Mouse (Mus musculus) forebrain, embryonic 16.5 days (tissue): Measurements from ENCODE around the gene Efemp1. TPM values are rescaled to one million over a fixed set of nuclear protein-coding genes. Genes with fewer than 3 reads are reported as not detected.

Experiments used
- ATAC-seq: fragments of 200-750 bp; cut with Nextera tagmentation; 2 replicates; pipeline ENCODE4 v1.8.0; 2017; ENCODE audit warnings: mild to moderate bottlenecking, moderate library complexity
- H3K27ac ChIP-seq: fragments of 300-500 bp; sonication (generic); 2 replicates; pipeline ENCODE4 v1.5.1; 2014; ENCODE audit warnings: low read length, control low read depth
- H3K27me3 ChIP-seq: fragments of 300-500 bp; sonication (generic); replicated peaks from 2 replicates; pipeline ENCODE4 v1.6.1; 2014; ENCODE audit warnings: low read length; ENCODE audit not compliant: control insufficient read depth, insufficient read depth
- H3K36me3 ChIP-seq: fragments of 300-500 bp; sonication (generic); 2 replicates; pipeline ENCODE4 v1.6.1; 2014; ENCODE audit not compliant: control insufficient read depth, insufficient read depth
- H3K4me1 ChIP-seq: fragments of 300-500 bp; sonication (generic); replicated peaks from 2 replicates; pipeline ENCODE4 v1.6.1; 2014; ENCODE audit warnings: low read length; ENCODE audit not compliant: control insufficient read depth, insufficient read depth
- H3K4me2 ChIP-seq: fragments of 300-500 bp; sonication (generic); 2 replicates; pipeline ENCODE4 v1.6.1; 2014; ENCODE audit warnings: mild to moderate bottlenecking, low read length, control low read depth
- H3K4me3 ChIP-seq: fragments of 300-500 bp; sonication (generic); replicated peaks from 2 replicates; pipeline ENCODE4 v1.5.1; 2014; ENCODE audit warnings: mild to moderate bottlenecking, low read length, control low read depth
- H3K9ac ChIP-seq: fragments of 300-500 bp; sonication (generic); replicated peaks from 2 replicates; pipeline ENCODE4 v1.6.1; 2014; ENCODE audit warnings: low read depth, low read length, control low read depth
- H3K9me3 ChIP-seq: fragments of 300-500 bp; sonication (generic); 2 replicates; pipeline ENCODE4 v1.6.1; 2016; ENCODE audit warnings: low read length; ENCODE audit not compliant: control insufficient read depth
- WGBS: fragments of 180-500 bp; shearing (Covaris S2); extraction: QIAGEN DNeasy Blood & Tissue Kit; methylation state at CpG from one replicate; pipeline ENCODE4 v1.1.7; 2014; 5-methylcytosine and 5-hydroxymethylcytosine counted together
- polyA plus RNA-seq: library from polyadenylated mRNA; unstranded; fragments of >200 nt; fragmentation: Nextera tagmentation; extraction: Ambion mirVana; gene quantifications from 2 replicates; pipeline ENCODE4 v1.2.1, GENCODE M21; 2015

Efemp1 gene
- polyA plus RNA-seq, 1 experiment from 2014 or later: 4.2 TPM

DNA sequence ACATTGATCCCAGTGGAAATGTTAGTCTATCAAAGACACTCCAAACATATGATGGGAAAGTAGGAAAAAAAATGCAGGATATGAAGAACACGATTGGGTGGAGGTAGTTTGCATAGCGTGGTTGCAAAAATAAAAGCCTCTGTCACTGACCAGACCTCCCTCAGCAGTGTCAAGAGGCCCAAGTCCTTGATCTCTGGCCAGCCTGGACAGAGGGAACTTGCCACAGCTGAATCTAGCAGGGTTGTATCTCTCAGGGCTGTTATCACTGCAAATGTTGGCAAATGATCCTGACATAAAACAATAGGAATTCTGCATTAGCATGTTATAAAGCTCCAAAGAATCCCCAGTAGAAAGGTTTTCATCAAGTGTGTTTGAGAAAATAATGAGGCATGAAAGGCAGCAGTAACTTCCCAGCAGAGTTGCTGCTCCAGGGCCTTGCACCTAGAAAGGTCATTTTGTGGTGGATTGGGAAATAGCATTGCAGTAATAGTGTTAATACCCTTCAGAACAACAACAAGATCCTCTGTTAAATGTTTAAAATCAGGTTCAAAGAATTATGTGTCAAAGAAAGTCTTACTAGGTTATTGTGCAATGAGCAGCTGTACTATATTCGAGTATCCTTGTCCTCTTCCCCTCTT, 56.0 kb downstream of the Efemp1 start:
- no peak overlapping the region for H3K4me3 ChIP-seq
- no peaks in the 10 kb centered on the region for H3K36me3 ChIP-seq

GRCm38 (mm10) chr11:28912469-28913138, 59.6 kb downstream of the Efemp1 start:
- 80% methylated on average over 3 of the region's 3 CpGs for WGBS
- Histone ChIP-seq H3K9me3 (no peaks in the 10 kb centered on the region), H3K4me1 (no peaks in the 10 kb centered on the region), H3K27me3 (no peaks in the 10 kb centered on the region), H3K36me3 (no peaks in the 10 kb centered on the region), H3K4me3 (no peak overlapping the region), H3K4me2 (no peak overlapping the region), H3K27ac (no peak overlapping the region), H3K9ac (no peak overlapping the region)
- no peak for ATAC-seq

More for the DNA sequence above, 56.0 kb downstream of the Efemp1 start:
- 58% methylated on average over 3 of the region's 3 CpGs for WGBS
- Histone ChIP-seq H3K27me3 (no peaks in the 10 kb centered on the region), H3K9ac (no peak overlapping the region), H3K4me1 (no peaks in the 10 kb centered on the region), H3K27ac (no peak overlapping the region), H3K4me2 (no peak overlapping the region), H3K9me3 (no peaks in the 10 kb centered on the region)
- ATAC-seq: no peak

DNA sequence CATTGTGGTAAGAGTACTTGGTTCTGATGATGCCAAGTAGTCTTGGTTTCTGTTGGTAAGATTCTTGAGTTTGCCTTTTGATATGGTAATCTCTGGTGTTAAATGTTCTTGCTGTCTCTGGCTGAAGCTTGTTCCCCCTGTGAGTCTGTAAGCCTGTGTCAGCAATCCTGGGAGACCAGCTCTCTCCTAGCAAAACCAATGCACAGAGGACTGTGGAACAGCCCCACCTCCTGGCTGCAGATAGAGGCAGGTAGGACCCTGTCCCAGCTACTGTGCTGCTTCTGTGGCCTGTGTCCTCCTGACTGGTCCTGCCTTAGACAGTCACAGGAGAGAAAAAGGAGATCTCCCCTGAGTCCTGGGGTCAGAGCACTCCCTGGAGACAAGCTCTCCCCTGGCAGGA, 81.4 kb downstream of the Efemp1 start:
- Histone ChIP-seq H3K36me3 (no peaks in the 10 kb centered on the region), H3K9ac (no peak overlapping the region), H3K27me3 (no peaks in the 10 kb centered on the region), H3K27ac (no peak overlapping the region), H3K4me1 (no peaks in the 10 kb centered on the region), H3K9me3 (no peaks in the 10 kb centered on the region), H3K4me2 (no peak overlapping the region), H3K4me3 (no peak overlapping the region)
- no peak for ATAC-seq

DNA sequence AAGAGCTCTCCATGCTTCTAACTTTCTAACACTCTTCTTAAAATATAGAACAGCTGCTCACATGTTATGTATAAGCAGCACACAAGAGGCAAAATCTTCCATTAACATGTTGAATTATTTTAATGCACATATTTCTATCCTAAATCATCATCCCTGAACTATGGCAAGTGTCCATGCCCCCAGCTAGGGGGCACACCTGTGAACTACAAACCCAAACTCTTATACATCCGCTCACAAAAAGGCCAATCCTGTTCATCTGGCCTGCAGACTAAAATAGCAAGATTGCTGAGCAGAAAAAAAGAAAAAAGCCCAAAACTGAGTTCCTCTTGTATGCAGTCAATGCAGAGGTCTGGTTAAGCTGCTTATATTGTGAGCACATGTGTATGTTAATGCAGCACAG, 86.6 kb downstream of the Efemp1 start:
- no peak overlapping the region for H3K27ac ChIP-seq
- no peak overlapping the region for H3K4me2 ChIP-seq
- no peak overlapping the region for H3K9ac ChIP-seq
- H3K9me3 ChIP-seq: no peaks in the 10 kb centered on the region
- H3K4me3 ChIP-seq: no peak overlapping the region
- WGBS: 92% methylated on average over 1 of the region's 1 CpGs
- H3K4me1 ChIP-seq: no peaks in the 10 kb centered on the region
- no peaks in the 10 kb centered on the region for H3K27me3 ChIP-seq
- ATAC-seq: no peak
- H3K36me3 ChIP-seq: no peaks in the 10 kb centered on the region

GRCm38 (mm10) chr11:28951586-28952210, 98.7 kb downstream of the Efemp1 start:
- Histone ChIP-seq H3K9me3 (no peaks in the 10 kb centered on the region), H3K9ac (no peak overlapping the region), H3K4me2 (no peak overlapping the region), H3K27me3 (no peaks in the 10 kb centered on the region), H3K36me3 (no peaks in the 10 kb centered on the region), H3K27ac (no peak overlapping the region), H3K4me3 (no peak overlapping the region), H3K4me1 (no peaks in the 10 kb centered on the region)
- 63% methylated on average over 2 of the region's 2 CpGs for WGBS
- ATAC-seq: no peak

GRCm38 (mm10) chr11:28954673-28955304, 101.8 kb downstream of the Efemp1 start:
- 64% methylated on average over 6 of the region's 6 CpGs for WGBS
- no peaks in the 10 kb centered on the region for H3K36me3 ChIP-seq
- H3K9ac ChIP-seq: no peak overlapping the region
- no peak overlapping the region for H3K4me3 ChIP-seq
- H3K4me2 ChIP-seq: no peak overlapping the region
- no peaks in the 10 kb centered on the region for H3K4me1 ChIP-seq
- peak; percentile 54 for ATAC-seq
- no peak overlapping the region for H3K27ac ChIP-seq
- H3K27me3 ChIP-seq: no peaks in the 10 kb centered on the region
- no peaks in the 10 kb centered on the region for H3K9me3 ChIP-seq

DNA sequence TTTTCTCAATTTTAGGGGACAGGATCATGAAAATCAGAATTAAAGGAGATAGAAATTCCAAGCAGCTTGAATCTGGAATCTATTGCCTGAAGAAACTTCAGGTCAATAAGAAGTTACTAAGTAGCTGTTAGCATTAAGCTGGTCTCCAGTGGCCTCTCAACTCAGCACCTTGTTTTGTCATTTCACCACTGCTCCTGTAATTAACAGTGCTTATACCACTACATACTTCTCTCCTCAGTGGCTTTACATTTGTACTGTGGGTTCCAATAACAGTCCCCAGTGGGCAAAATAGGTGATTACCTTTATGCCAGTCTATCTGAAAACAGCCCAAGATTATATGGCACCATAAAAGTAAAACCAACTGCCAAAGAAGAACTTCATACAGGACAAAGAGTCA, 102.3 kb downstream of the Efemp1 start:
- Histone ChIP-seq H3K4me3 (no peak overlapping the region), H3K4me2 (no peak overlapping the region), H3K9ac (no peak overlapping the region), H3K27me3 (no peaks in the 10 kb centered on the region), H3K27ac (no peak overlapping the region), H3K9me3 (no peaks in the 10 kb centered on the region), H3K36me3 (no peaks in the 10 kb centered on the region), H3K4me1 (no peaks in the 10 kb centered on the region)
- no peak for ATAC-seq

DNA sequence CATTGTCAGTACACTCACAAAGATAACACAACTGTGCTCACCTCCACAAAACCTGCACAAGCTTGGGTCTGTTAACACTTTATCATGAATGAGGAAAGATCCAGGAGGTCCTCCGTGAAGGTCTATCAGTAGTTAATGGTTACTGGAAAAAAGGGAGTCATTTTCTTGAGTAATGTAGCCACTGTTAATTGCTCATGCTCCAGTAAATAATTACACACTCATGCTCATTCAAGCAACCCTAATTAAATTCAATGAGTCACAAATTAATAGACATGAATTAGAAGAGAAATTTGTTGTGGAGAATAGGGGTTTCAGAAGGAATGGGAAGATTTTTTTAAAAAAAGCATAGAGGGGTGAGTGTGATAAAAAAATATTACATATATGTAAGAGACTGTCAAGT, 108.4 kb downstream of the Efemp1 start:
- no peaks in the 10 kb centered on the region for H3K27me3 ChIP-seq
- no peak overlapping the region for H3K27ac ChIP-seq
- no peaks in the 10 kb centered on the region for H3K9me3 ChIP-seq
- ATAC-seq: no peak
- no peak overlapping the region for H3K4me2 ChIP-seq
- H3K4me1 ChIP-seq: no peaks in the 10 kb centered on the region
- no peaks in the 10 kb centered on the region for H3K36me3 ChIP-seq
- 53% methylated on average over 1 of the region's 1 CpGs for WGBS
- H3K9ac ChIP-seq: no peak overlapping the region
- no peak overlapping the region for H3K4me3 ChIP-seq
